Mouse (Mus musculus) testis, adult 2 months (tissue): ENCODE results near the gene Ccdc12. TPM values are rescaled to one million over a fixed set of nuclear protein-coding genes. Genes with fewer than 3 reads are reported as not detected.
A peak's percentile ranks its signal among the peaks of the same experiment; 100 is the strongest.

ENCODE experiments used
- H3K27ac ChIP-seq: fragments of 200-500 bp; 2 replicates; pipeline ENCODE4 v1.5.1; 2012; ENCODE audit warnings: low read depth, low read length; ENCODE audit not compliant: control insufficient read depth, insufficient read depth
- H3K27me3 ChIP-seq: fragments of 200-500 bp; 2 replicates; pipeline ENCODE4 v1.6.1; 2012; ENCODE audit warnings: mild to moderate bottlenecking, low read length, moderate library complexity; ENCODE audit not compliant: control insufficient read depth, insufficient read depth
- H3K36me3 ChIP-seq: fragments of 200-500 bp; 2 replicates; pipeline ENCODE4 v1.6.1; 2012; ENCODE audit warnings: mild to moderate bottlenecking, low read length; ENCODE audit not compliant: control insufficient read depth, insufficient read depth
- H3K4me1 ChIP-seq: fragments of 200-500 bp; 2 replicates; pipeline ENCODE4 v1.6.1; 2012; ENCODE audit warnings: low read length; ENCODE audit not compliant: control insufficient read depth, insufficient read depth
- H3K4me3 ChIP-seq: fragments of 200-500 bp; 2 replicates; pipeline ENCODE4 v1.5.1; 2012; ENCODE audit warnings: low read depth, mild to moderate bottlenecking, low read length, moderate library complexity, mixed read lengths; ENCODE audit not compliant: control insufficient read depth
- CTCF ChIP-seq: fragments of 200-500 bp; IDR thresholded peaks from 2 replicates; pipeline ENCODE4 v1.5.1; 2012; ENCODE audit warnings: low read depth, mild to moderate bottlenecking, inconsistent platforms, low read length, moderate library complexity; ENCODE audit not compliant: control insufficient read depth, insufficient read depth, insufficient replicate concordance
- POLR2A ChIP-seq: fragments of 200-500 bp; IDR thresholded peaks from 2 replicates; pipeline ENCODE4 v1.6.1; 2012; ENCODE audit warnings: low read depth, mild to moderate bottlenecking, inconsistent platforms, low read length, moderate library complexity; ENCODE audit not compliant: control insufficient read depth
- polyA plus RNA-seq: library from polyadenylated mRNA; depleted of rRNA; stranded (reverse); fragments of >200 nt; gene quantifications from 2 replicates; pipeline ENCODE4 v1.2.3, GENCODE M21; 2012

The Ccdc12 gene
- polyA plus RNA-seq, 1 experiment = 78.9 TPM

DNA sequence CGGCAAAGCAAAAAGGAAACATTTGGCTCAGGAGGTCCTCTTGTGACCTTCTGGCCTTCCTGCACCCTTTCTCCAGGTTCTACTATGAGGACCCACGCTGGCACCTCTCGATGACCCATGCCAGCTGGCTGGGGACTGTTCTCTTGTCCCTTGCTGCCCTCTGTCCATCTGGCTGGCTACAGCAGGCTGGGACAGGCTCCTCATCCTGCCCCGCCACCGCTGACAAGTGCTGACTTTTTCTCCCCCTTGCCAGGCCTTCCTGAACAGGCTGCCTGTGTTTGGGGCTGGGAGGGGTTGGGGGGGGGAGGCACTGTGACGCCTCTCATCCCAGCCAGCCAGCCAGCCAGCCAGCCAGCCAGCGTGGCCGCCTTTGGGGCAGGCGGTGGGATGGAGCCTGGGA is 80.1 kb downstream of the Ccdc12 start:
- Histone ChIP-seq H3K27me3 (no peaks in the 10 kb centered on the region), H3K36me3 (no peaks in the 10 kb centered on the region), H3K27ac (no peak overlapping the region), H3K4me3 (no peak overlapping the region), H3K4me1 (peaks cover 9% of the 10 kb centered on the region)
- TF ChIP-seq POLR2A (no peak), CTCF (no peak)

DNA sequence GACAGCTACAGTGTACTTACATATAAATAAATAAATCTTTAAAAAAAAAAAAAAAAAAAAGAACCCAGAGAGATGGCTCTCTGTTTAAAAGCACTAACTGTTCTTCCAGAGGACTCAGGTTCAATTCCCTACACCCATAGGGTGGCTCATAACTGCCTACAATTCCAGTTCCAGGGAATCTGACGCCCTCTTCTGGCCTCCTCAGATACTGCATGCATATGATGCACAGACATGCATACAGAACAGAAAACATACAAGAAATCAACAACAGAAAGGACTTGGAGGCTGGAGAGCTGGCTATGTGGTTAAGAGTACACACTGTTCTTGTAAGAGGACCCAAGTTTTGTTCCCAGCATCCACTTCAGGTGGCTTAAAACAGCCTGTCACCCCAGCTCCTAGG is 81.8 kb downstream of the Ccdc12 start:
- Histone ChIP-seq H3K4me1 (peaks cover 5% of the 10 kb centered on the region), H3K4me3 (no peak overlapping the region), H3K27me3 (no peaks in the 10 kb centered on the region)

DNA sequence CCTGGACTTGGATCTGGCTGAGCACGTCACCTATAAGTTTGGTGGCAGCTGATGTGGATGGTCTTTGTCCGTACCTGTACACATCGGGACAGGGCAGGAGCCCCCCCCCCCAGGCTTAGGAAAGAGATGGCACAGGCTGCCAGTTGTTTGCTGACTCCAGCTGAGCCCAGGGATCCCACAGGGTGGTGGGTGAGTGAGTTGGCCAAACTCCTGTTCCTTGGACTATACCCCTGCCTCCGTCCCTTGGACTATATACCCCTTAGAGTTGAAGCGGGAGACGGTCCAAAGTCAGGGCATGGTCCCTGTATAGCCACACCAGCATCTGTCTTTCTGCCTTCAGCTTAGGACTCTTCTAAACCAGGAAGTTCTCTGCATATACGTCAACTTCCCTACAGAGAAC is 83.7 kb downstream of the Ccdc12 start:
- Histone ChIP-seq H3K27ac (no peak overlapping the region), H3K27me3 (peaks cover 5% of the 10 kb centered on the region; the same call in 1 of the 2 replicates), H3K4me3 (no peak overlapping the region), H3K4me1 (peaks cover 3% of the 10 kb centered on the region), H3K36me3 (no peaks in the 10 kb centered on the region)
- TF ChIP-seq CTCF (no peak), POLR2A (no peak)

More for the DNA sequence above, 81.8 kb downstream of the Ccdc12 start:
- Histone ChIP-seq H3K36me3 (no peaks in the 10 kb centered on the region), H3K27ac (no peak overlapping the region)
- TF ChIP-seq POLR2A = no peak
- no peak for TF ChIP-seq CTCF

DNA sequence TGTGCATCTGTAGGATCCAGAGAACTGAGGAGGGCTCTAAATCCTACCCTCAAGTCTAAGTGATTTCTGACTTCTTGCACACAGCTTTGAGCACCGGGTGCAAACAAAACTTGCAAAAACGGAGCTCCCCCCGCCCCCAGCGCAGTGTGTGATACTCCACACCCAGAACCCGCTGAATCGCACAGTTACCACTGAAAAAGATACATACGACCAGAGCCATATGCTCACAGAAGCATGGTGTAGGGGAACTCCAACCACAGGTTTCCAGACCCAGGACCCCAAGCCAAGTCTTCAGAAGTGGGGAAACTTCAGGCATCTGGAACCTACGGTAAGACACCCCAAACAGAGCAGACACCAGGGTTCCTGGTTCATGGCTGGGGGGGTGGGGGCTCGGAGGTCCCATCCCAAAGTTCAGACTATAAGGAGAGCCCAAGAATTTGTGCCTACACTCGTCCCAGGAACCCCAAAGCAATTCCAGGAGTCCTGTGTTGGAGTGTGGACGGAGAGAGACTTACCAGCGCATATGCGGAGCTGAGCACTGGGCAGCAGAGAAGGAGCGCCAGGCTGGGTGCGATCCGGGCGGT is 85.5 kb downstream of the Ccdc12 start, which contains the start of gene Myl3:
Gene Myl3 (plus strand): TSS at position 151 of the 584 bp plus-strand sequence.
- peaks cover 5% of the 10 kb centered on the region; the same call in 1 of the 2 replicates for H3K27me3 ChIP-seq
- peak within 1 kb of the TSS; percentile 75 for H3K4me3 ChIP-seq
- H3K27ac ChIP-seq = no peak within 1 kb of the TSS
- peaks cover 3% of the 10 kb centered on the region for H3K4me1 ChIP-seq
- TF ChIP-seq CTCF (no peak), POLR2A (no peak)
- no peaks in the 10 kb centered on the region for H3K36me3 ChIP-seq

DNA sequence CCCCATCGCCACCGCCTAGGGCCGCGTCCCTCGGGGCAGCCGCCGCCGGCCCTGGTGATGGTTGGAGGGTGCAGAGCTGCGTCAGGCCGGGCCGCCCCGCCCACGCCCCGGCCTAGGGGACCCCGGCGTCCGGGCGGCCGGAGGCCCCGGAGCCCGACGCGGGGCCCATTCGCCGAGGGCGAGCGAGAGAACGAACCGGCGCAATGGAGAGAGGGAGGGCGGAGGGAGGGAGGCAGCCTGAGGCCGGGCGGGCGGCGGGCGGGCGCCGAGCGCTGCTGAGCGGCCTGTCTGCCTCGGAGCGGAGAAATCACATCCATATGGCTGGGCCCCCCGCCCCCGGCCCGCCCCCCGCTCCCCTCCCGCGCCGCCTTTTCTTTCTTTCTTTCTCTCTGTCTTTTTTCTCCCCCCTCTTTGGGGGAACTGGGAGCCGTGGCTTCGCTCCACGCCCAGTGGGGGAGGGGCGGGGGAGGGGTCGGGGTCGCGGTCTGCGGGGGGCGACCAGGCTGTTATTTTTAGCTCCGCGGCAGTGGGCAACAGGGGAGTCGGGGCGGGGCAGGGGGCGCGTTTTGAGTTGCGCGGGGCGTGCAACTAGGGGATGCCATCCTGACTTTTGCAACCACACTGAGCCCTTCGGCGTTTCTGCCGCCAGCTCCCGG is 86.1 kb downstream of the Ccdc12 start:
- Histone ChIP-seq H3K27ac (no peak overlapping the region), H3K4me3 (peak overlapping the region; percentile 75), H3K4me1 (peaks cover 3% of the 10 kb centered on the region), H3K36me3 (no peaks in the 10 kb centered on the region), H3K27me3 (peaks cover 5% of the 10 kb centered on the region; the same call in 1 of the 2 replicates)
- TF ChIP-seq CTCF (no peak), POLR2A (no peak)

DNA sequence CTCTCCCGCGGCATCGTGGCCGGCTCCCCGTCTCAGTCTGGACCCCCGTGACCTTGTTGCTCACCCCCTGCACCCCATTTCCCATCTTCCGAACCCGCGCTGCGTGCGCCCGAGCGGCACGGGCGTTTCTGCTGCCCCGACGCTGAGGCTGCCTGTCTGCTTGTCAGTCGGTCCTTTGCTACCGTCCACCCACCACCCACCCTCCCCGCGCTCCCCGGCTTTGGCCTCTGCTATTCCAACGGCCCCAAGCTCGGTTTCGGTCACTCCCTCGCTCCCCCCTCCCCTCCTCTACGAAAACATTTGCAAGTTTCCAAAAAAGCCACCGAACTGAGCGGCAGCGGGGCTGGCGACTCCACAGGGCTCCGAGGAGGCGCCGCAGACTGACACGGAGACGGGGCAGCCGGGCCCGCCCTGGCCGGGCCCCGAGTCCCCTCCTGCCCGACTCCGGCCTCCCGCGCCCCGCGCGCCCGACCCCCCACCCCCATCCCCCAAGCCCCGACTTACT is 86.7 kb downstream of the Ccdc12 start:
- peak overlapping the region; percentile 75 for H3K4me3 ChIP-seq
- peaks cover 3% of the 10 kb centered on the region for H3K4me1 ChIP-seq
- H3K36me3 ChIP-seq = no peaks in the 10 kb centered on the region
- peaks cover 5% of the 10 kb centered on the region; the same call in 1 of the 2 replicates for H3K27me3 ChIP-seq
- H3K27ac ChIP-seq = no peak overlapping the region
- TF ChIP-seq CTCF (no peak), POLR2A (no peak)
